Mouse (Mus musculus): ENCODE measurements around the gene Txnip. TPM values are rescaled to one million over a fixed set of nuclear protein-coding genes. Genes with fewer than 3 reads are reported as not detected.

Gene Txnip
- polyA plus RNA-seq, 1 experiment from 2014 or later: 51.0 TPM

DNA sequence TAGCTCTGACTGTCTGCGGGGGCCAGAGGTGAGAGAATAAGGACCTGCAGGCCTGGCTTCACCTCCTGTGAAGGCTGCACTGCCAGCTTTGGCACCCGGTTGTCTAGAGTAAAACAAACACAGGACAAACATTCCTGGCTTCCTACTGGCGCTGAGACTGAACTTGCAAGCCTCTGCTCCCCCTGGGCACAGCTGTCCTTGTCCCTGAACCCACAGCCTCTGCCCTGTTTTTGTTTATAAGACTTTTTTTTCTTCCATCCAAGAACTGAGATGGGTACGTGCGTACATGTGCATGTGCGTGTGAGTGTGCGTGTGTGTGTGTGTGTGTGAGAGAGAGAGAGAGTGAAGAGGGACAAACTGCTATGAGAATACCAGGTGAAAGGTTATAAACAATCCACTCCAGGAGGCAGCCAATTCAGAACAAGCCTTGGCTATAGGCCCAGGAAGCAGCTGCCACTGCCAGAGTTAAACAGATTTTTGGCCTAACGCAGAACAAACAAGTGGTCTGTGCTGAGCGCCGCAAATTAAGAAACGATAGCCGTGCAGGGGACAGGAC lies 2.6 kb upstream of the Txnip start:
- peaks cover 48% of the 10 kb centered on the region for H3K4me1 ChIP-seq
- H3K4me2 ChIP-seq: peak overlapping the region; percentile 1; the same call in 1 of the 2 replicates
- peak overlapping the region; percentile 81 for H3K27ac ChIP-seq
- no peak overlapping the region for H3K4me3 ChIP-seq
- peak overlapping the region; percentile 10; the same call in 1 of the 2 replicates for H3K9ac ChIP-seq
- H3K9me3 ChIP-seq (replicated peaks): no peaks in the 10 kb centered on the region
- H3K36me3 ChIP-seq (ENCODE audit: poor library complexity, severe bottlenecking): peaks cover 8% of the 10 kb centered on the region
- WGBS: 25% methylated on average over 12 of the region's 12 CpGs
- ATAC-seq: peak; percentile 36
- H3K27me3 ChIP-seq: no peaks in the 10 kb centered on the region

DNA sequence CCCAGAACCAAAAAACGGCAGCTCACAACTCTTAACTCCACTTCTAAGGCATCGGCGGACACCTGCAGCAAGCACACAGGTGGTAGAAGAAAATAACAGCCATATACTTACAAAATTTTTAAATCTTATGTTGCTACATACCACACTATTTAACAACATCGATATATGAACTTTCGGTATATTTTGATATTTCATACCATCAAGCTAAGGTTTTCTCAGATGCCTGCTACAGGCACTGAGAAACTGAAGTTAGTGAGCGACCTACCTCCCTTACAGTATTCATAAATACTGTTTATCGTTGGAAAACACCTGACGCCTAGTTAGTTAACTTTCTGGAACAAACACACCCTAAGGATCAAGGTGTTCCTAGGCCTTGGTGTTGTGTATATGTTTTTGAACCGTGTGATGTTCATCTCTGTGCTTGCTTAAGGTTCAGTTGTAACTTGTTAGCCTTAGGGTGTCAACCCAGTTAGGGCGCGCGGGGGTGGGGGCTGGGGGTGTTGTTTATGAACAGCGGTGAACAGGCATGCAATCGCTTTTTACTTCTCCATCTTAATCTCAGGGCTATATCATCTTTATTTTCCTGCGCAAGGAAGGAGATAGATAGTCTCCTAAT lies 1.6 kb upstream of the Txnip start:
- WGBS: 85% methylated on average over 15 of the region's 15 CpGs
- peak overlapping the region; percentile 81; the same call in 1 of the 2 replicates for H3K27ac ChIP-seq

DNA sequence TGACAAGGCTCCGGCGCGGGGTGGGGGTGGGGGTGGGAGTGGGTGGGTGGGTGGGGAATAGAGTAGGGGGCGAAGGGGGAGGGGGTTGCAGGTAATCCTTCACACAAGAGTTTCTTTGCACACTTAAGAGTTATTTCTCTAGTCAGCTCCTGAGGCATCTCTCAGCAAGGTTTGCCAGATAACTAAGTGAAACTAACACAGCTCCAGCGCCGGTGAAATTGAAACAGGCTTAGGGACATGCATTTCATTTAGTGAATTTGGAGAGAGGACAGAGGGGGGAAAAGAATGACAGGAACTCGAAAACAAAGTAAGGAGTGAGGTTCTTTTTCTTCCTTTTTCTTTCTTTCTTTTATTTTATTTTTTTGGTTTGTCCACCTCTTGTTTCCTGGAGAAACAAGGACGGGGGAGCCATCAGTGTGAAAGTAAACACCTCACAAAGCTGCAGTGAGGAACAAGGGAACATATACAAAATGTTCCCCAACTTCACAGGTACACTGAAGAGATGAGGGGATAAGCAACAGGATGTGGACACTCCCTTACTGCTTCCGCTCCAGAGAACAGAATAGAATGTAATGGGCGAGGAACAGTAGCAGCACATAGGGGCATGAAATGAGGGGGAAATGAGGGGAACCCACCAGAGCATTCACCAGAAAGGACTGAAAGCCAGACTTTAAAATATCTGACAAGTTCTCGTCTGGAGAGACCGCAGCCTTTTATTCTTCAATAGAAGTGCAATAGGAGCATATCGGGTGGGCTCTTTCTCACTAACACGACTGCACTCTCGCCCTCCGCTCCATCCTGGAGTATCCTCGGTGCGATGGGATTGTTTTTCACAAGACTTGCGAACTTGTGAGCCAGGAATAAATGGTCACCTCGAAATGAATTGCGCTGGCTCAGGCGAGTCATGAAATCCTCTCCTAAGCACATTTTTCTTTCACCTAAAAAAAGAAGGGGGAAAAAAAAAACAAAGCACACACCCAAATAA lies 814 bp upstream of the Txnip start:
- peaks cover 22% of the 10 kb centered on the region for H3K36me3 ChIP-seq (ENCODE audit: poor library complexity, severe bottlenecking)
- peak overlapping the region; percentile 66 for H3K9ac ChIP-seq
- peak overlapping the region; percentile 57 for H3K4me3 ChIP-seq
- peak overlapping the region; percentile 81 for H3K4me2 ChIP-seq
- H3K27ac ChIP-seq: peak overlapping the region; percentile 73
- 0 out of 2 replicates have a peak, but pooled peaks have one; percentile 1 for ATAC-seq
- no peaks in the 10 kb centered on the region for H3K9me3 ChIP-seq (replicated peaks)
- no peaks in the 10 kb centered on the region for H3K27me3 ChIP-seq
- peaks cover 63% of the 10 kb centered on the region for H3K4me1 ChIP-seq
- WGBS: 11% methylated on average over 22 of the region's 22 CpGs

More for the DNA sequence above, 1.6 kb upstream of the Txnip start:
- Histone ChIP-seq H3K36me3 (ENCODE audit: poor library complexity, severe bottlenecking) (peaks cover 18% of the 10 kb centered on the region), H3K9me3 (replicated peaks) (no peaks in the 10 kb centered on the region), H3K4me3 (no peak overlapping the region), H3K9ac (no peak overlapping the region), H3K27me3 (no peaks in the 10 kb centered on the region), H3K4me2 (peak overlapping the region; percentile 17; the same call in 1 of the 2 replicates), H3K4me1 (peaks cover 58% of the 10 kb centered on the region)
- ATAC-seq: no peak

DNA sequence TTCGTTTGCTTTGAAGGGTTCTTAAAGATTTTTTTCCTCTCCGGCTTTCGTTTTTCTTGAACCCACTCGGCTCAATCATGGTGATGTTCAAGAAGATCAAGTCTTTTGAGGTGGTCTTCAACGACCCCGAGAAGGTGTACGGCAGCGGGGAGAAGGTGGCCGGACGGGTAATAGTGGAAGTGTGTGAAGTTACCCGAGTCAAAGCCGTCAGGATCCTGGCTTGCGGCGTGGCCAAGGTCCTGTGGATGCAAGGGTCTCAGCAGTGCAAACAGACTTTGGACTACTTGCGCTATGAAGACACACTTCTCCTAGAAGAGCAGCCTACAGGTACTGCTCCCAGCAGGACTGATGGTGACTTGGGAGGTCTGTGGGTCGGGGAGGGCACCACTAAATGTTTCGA lies 402 bp downstream of the Txnip start:
- H3K27me3 ChIP-seq: no peaks in the 10 kb centered on the region
- H3K9me3 ChIP-seq (replicated peaks): no peaks in the 10 kb centered on the region
- peak overlapping the region; percentile 81 for H3K4me2 ChIP-seq
- H3K27ac ChIP-seq: no peak overlapping the region
- under 1% methylated on average over 17 of the region's 17 CpGs for WGBS
- peak overlapping the region; percentile 75 for H3K9ac ChIP-seq
- H3K4me1 ChIP-seq: peaks cover 63% of the 10 kb centered on the region
- no peak for ATAC-seq
- peaks cover 22% of the 10 kb centered on the region for H3K36me3 ChIP-seq (ENCODE audit: poor library complexity, severe bottlenecking)
- peak overlapping the region; percentile 57 for H3K4me3 ChIP-seq

DNA sequence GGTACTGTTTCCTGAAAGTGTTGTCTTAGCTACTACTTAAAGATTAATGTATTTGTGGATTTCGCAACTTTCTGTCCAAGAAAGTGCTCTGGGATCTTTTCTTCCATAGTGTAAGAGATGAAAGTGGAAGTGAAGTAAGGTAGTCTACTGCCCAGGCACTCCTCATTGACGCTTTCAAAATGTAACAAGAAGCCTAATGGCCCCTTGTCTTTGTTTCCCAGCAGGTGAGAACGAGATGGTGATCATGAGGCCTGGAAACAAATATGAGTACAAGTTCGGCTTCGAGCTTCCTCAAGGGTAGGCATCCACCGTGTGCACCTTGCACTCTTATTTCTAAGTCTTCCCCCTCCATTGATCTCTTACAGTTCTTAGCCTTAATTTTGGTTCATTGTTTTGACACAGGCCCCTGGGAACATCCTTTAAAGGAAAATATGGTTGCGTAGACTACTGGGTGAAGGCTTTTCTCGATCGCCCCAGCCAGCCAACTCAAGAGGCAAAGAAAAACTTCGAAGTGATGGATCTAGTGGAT lies 975 bp downstream of the Txnip start:
- peak overlapping the region; percentile 81 for H3K4me2 ChIP-seq
- H3K4me1 ChIP-seq: peaks cover 63% of the 10 kb centered on the region
- H3K9ac ChIP-seq: peak overlapping the region; percentile 75
- no peaks in the 10 kb centered on the region for H3K27me3 ChIP-seq
- H3K36me3 ChIP-seq (ENCODE audit: poor library complexity, severe bottlenecking): peaks cover 22% of the 10 kb centered on the region
- no peaks in the 10 kb centered on the region for H3K9me3 ChIP-seq (replicated peaks)
- ATAC-seq: no peak
- H3K27ac ChIP-seq: no peak overlapping the region
- H3K4me3 ChIP-seq: peak overlapping the region; percentile 57
- 40% methylated on average over 10 of the region's 10 CpGs for WGBS

DNA sequence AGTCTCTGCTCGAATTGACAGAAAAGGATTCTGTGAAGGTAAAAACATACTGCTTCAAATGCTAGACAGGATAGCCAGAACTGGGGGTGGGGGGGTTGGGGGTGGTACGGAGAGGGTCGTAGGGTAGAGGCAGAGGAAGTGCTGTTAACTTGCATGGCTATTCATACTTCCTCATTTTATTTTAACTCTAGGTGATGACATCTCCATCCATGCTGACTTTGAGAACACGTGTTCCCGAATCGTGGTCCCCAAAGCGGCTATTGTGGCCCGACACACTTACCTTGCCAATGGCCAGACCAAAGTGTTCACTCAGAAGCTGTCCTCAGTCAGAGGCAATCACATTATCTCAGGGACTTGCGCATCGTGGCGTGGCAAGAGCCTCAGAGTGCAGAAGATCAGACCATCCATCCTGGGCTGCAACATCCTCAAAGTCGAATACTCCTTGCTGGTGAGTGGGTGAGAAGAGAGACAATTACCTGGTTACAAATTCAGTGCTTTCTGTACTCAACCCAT lies 1.7 kb downstream of the Txnip start:
- Histone ChIP-seq H3K27me3 (no peaks in the 10 kb centered on the region), H3K9me3 (replicated peaks) (no peaks in the 10 kb centered on the region), H3K36me3 (ENCODE audit: poor library complexity, severe bottlenecking) (peaks cover 22% of the 10 kb centered on the region), H3K4me3 (peak overlapping the region; percentile 57), H3K4me1 (peaks cover 61% of the 10 kb centered on the region), H3K27ac (no peak overlapping the region), H3K9ac (peak overlapping the region; percentile 75), H3K4me2 (peak overlapping the region; percentile 81)
- no peak for ATAC-seq
- 88% methylated on average over 12 of the region's 12 CpGs for WGBS

DNA sequence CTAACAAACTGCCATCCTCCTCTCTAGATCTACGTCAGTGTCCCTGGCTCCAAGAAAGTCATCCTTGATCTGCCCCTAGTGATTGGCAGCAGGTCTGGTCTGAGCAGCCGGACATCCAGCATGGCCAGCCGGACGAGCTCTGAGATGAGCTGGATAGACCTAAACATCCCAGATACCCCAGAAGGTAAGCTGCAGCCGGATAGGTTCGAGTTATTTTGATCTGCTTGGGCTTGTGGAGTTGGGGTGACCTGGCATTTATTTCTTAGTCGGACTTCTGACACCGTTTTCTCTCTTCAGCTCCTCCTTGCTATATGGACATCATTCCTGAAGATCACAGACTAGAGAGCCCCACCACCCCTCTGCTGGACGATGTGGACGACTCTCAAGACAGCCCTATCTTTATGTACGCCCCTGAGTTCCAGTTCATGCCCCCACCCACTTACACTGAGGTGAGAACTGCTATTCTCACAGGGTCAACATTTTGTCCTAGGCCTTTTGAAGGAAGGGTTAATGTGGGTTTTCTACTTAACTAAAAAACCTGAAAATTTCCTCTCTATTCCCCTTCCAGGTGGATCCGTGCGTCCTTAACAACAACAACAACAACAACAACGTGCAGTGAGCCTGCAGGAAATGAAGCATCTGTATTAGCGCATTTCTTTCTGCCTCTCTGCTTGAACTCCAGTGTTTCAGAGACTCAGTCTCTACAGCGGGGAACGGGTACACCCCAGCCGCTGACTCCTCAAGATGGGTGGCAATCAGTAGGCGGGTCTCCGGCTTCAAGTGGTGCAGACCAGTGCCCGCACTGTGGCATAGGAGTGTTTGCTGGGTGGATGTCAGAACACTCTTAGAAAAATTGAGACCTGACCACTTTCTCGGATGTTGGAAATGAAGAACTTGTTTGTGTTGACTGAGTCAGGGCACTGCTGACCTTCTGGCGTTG lies 2.4 kb downstream of the Txnip start:
- Histone ChIP-seq H3K9me3 (replicated peaks) (no peaks in the 10 kb centered on the region), H3K27me3 (no peaks in the 10 kb centered on the region), H3K4me3 (peak overlapping the region; percentile 57), H3K4me2 (peak overlapping the region; percentile 81), H3K36me3 (ENCODE audit: poor library complexity, severe bottlenecking) (peaks cover 22% of the 10 kb centered on the region), H3K9ac (peak overlapping the region; percentile 75), H3K4me1 (peaks cover 54% of the 10 kb centered on the region), H3K27ac (no peak overlapping the region)
- no peak for ATAC-seq
- 92% methylated on average over 23 of the region's 23 CpGs for WGBS

DNA sequence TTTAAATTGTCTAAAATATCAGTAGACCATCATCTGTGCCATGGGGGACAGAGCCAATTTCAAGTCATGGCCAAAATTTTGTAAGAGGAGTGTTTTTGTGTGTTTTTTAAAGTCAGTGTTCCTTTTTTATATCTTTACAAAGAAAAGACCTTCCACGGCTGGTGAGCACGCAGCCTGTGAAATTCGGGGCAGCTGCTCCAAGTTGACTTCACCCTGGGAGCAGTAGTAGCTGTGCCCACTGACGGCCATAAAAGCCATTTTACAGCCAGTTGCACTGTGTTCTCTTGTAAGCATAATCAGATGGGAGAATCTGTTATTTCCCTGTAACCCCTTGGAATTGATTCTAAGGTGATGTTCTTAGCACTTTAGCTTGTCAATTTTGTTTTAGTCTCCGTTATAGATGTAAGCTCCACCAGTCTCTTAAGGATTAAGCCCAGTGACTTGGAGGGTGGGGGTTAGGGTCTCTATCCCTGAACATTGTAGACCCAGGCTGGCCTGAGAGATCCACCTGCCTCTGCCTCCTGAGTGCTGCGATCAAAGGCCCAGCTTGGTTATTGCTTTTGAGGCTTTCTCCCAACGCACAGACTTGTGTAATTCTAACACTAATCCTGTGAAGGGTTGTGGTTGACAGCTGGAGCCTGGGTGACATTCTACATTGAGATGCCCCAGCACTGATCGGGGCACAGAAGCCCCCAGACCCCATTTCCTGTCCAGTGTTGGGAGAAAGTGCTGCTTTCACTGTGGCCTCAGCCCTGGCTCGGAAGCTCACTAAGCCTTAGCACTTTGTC lies 3.3 kb downstream of the Txnip start:
- Histone ChIP-seq H3K4me3 (peak overlapping the region; percentile 57), H3K27ac (0 out of 2 replicates have a peak overlapping the region, but pooled peaks have one; percentile 10), H3K9me3 (replicated peaks) (no peaks in the 10 kb centered on the region), H3K4me2 (peak overlapping the region; percentile 81), H3K4me1 (peaks cover 45% of the 10 kb centered on the region), H3K27me3 (no peaks in the 10 kb centered on the region), H3K9ac (no peak overlapping the region), H3K36me3 (ENCODE audit: poor library complexity, severe bottlenecking) (peaks cover 22% of the 10 kb centered on the region)
- 91% methylated on average over 9 of the region's 9 CpGs for WGBS
- ATAC-seq: no peak

DNA sequence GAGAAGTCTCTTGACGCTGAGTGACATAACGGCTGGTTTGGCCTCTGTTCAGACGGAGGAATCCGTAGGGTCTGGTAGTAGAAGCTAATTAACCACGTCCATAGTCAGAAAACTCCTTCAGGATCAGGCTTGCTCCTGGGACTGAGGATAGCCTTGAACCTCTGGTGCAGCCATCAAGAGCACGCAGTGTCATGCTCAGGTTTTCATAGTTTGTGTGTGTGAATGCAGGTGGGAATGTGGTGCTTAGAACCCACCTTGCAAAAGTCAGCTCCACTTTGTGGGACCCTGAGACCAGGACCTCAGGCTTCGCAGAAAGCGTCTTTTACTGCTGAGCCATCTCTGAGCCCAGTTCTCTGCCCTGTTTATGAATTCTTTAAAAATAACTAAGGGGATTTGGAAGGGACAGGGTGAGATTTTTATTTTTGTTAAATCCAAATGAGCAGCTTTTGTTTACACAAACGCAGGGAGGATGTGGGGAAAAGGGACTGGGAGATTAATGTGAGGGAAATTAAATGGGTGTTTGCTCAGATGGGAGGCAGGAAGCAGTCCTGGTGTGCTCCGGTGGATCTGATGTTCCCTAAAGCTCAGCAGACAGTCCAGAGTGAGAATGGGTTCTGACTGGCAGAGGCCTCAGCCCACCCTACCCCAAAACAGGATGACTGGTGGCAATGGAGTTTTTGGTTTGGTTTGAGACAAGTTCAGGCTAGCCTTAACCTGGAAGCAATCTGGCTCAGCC lies 4.4 kb downstream of the Txnip start:
- Histone ChIP-seq H3K27ac (peak overlapping the region; percentile 44), H3K4me1 (peaks cover 36% of the 10 kb centered on the region), H3K4me3 (no peak overlapping the region), H3K4me2 (no peak overlapping the region), H3K27me3 (no peaks in the 10 kb centered on the region), H3K36me3 (ENCODE audit: poor library complexity, severe bottlenecking) (peaks cover 22% of the 10 kb centered on the region), H3K9ac (no peak overlapping the region), H3K9me3 (replicated peaks) (no peaks in the 10 kb centered on the region)
- ATAC-seq: no peak
- WGBS: 61% methylated on average over 10 of the region's 10 CpGs

DNA sequence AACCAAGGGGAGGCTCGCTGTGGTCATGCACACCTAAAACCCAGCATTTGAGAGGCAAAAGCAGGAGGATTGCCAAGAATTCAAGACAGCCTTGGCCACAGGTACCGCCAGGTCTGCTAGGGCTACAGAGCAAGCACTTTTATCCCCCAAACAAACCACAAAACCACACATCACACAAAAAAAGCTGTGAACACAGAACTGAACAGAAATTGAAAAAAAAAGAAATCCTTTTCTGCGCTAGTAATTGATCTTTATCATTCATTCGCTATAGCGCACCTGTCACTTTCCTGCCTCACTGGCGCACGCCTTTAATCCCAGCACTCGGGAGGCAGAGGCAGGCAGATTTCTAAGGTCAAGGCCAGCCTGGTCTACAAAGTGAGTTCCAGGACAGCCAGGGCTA lies 5.5 kb downstream of the Txnip start:
- no peaks in the 10 kb centered on the region for H3K27me3 ChIP-seq
- 96% methylated on average over 8 of the region's 8 CpGs for WGBS
- H3K4me3 ChIP-seq: no peak overlapping the region
- no peak overlapping the region for H3K4me2 ChIP-seq
- H3K36me3 ChIP-seq (ENCODE audit: poor library complexity, severe bottlenecking): peaks cover 22% of the 10 kb centered on the region
- ATAC-seq: no peak
- H3K4me1 ChIP-seq: peaks cover 33% of the 10 kb centered on the region
- H3K27ac ChIP-seq: no peak overlapping the region
- no peak overlapping the region for H3K9ac ChIP-seq
- no peaks in the 10 kb centered on the region for H3K9me3 ChIP-seq (replicated peaks)
